Mouse (Mus musculus) left cerebral cortex, adult 2 months (tissue): ENCODE results near the gene Trim75. TPM values are rescaled to one million over a fixed set of nuclear protein-coding genes. Genes with fewer than 3 reads are reported as not detected.

ENCODE experiments used
- DNase-seq, 2 experiments: peaks; one replicate each; pipeline ENCODE4 v3.0.0; 2021 to 2022; ENCODE audit warnings: low spot score in 2 of 2, mixed read lengths in 1 of 2; ENCODE audit errors: extremely low spot score in 1 of 2
- H3K27ac ChIP-seq: fragments of 200-600 bp; 2 replicates; pipeline ENCODE4 v1.8.1; 2022
- H3K4me3 ChIP-seq: fragments of 200-600 bp; 2 replicates; pipeline ENCODE4 v1.8.1; 2022
- CTCF ChIP-seq: fragments of 200-600 bp; IDR thresholded peaks from 2 replicates; pipeline ENCODE4 v1.8.1; 2022; ENCODE audit warnings: antibody characterized with exemption, mild to moderate bottlenecking, moderate library complexity
- intact Hi-C: fragments of 180-260 bp; cut with DNase I; formaldehyde crosslinking; loops from one replicate; pipeline ENCODE4 v1.15.1; 2025
- total RNA-seq, 2 experiments: library from RNA; stranded (reverse); gene quantifications; 2 replicates each; pipeline ENCODE4 v1.2.3; 2021

The Trim75 gene
- total RNA-seq, 2 experiments from 2014 or later, result not detected

DNA sequence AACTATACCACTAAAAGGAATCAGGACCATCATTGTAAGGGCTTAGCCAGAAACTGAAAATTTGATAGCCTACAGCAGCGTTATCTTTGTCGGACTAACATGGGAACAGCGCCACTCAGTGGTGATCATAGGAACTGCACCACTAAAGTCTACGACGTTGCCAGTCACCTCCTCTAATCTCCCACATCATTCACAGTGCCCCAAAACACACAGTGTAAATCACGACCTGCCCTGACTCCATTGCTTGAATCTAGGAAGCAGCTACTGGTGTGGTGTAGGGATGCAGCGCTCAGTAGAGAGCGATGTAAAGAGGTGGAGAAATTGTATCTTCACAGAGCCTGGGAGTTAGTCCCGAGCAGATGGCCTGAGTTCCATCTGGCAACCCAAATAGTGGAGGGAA lies 46.1 kb downstream of the Trim75 start:
- peak; percentile 77 to 89 for DNase-seq
- TF ChIP-seq CTCF, result peak; percentile 92
- Histone ChIP-seq H3K4me3 (no peak overlapping the region), H3K27ac (no peak overlapping the region)
- intact Hi-C loops, result loop anchor here (1.0 to 5.0 kb wide), 4 partner anchors 164 to 323 kb away; no protein-coding TSS in a partner anchor

DNA sequence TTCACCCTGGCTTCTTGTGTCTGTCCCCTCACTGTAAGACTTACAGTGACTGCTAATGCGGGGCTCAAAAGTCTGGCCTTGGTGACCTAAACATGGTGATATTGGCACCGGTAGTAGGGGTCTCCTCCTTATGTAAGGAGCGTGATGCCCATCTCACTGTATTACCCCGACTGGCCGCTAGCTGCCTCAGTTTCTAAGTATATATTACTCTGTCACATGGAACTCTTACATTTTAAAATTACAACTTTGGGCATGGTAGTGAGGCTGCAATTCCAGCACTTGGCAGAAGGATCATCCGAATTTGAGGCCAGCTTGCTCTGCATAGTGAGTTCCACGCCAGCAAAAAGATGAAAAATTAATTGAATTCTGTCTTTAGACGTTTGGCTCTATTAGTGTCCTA lies 46.6 kb downstream of the Trim75 start:
- Histone ChIP-seq H3K4me3 (no peak overlapping the region), H3K27ac (no peak overlapping the region)
- intact Hi-C loops, result loop anchor here (1.0 to 5.0 kb wide), 4 partner anchors 164 to 322 kb away; no protein-coding TSS in a partner anchor
- DNase-seq, result no peak
- TF ChIP-seq CTCF, result no peak

DNA sequence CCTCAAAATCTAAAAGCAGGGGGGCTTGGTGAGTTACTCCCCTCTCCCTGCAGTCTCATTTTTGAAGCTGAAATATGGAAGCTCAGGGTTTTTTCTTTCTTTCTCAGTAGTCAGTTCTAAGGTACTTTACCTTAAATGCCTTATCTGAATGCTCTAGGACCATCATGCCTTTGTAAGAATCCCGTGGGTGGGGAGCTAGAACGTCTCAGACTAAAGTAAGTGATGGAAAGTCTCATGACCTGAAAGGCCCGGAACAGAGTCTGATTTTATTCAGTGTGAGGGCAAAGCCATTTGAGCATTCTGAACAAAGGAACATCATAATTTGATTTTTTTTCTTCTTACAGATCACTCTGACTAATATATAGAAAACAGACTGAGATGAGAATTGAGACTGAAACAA lies 52.6 kb downstream of the Trim75 start:
- Histone ChIP-seq H3K27ac (no peak overlapping the region), H3K4me3 (no peak overlapping the region)
- TF ChIP-seq CTCF, result no peak
- DNase-seq, result no peak
- intact Hi-C loops, result loop anchor here (10.0 kb wide), 1 partner anchor 910 kb away; no protein-coding TSS in a partner anchor

Other genes starting within 250 kb of the Trim75 start
- gene Klhl2, start 137.8 kb downstream of the Trim75 start, total RNA-seq, result 100 to 1,000 TPM; 158 to 173 TPM
- gene Tmem192, start 40.6 kb downstream of the Trim75 start, total RNA-seq, result 10 to 100 TPM; 24.0 to 24.1 TPM
- gene Trim61, start 30.7 kb upstream of the Trim75 start, total RNA-seq, result not detected
- gene Trim60, start 30.8 kb upstream of the Trim75 start, total RNA-seq, result not detected
- not detected for gene Apela, start 49.5 kb upstream of the Trim75 start, total RNA-seq
- not detected for gene Gm10663, start 87.2 kb upstream of the Trim75 start, total RNA-seq
- not detected for gene BC030870, start 141.7 kb upstream of the Trim75 start, total RNA-seq